ENCODE assay signal across 11 mouse cellular contexts in genomic region chr12:79695832-79696434, GRCm38 (mm10).
"Had no signal": no experiment of that assay in that cellular context is flagged by ENCODE, and none has a peak within 500 bp of the region (broad histone marks: within the 10 kb centered on the region; RNA-seq: fewer than 3 reads in every experiment).

No protein-coding gene starts in this region.

- H3K4me2 ChIP-seq: limb, embryonic 12.5 days; neural tube, embryonic 15.5 days had no signal

- DNase-seq: kidney, postnatal 25 days; lung, adult 18-20 months; midbrain, embryonic 14.5 days; right cerebral cortex, adult 18-20 months; right cerebral cortex, postnatal 25 days; thymus, postnatal 4 days had no signal

- H3K27me3 ChIP-seq: limb, embryonic 12.5 days; neural tube, embryonic 15.5 days had no signal

- H3K4me1 ChIP-seq: neural tube, embryonic 15.5 days had no signal

- H3K4me3 ChIP-seq: limb, embryonic 12.5 days; myocyte; neural tube, embryonic 15.5 days had no signal

- H3K9ac ChIP-seq: limb, embryonic 12.5 days; liver, embryonic 14.5 days; neural tube, embryonic 15.5 days had no signal

- H3K27ac ChIP-seq: limb, embryonic 12.5 days; liver, embryonic 14.5 days; neural tube, embryonic 15.5 days; stomach, postnatal 0 days had no signal

- H3K9me3 ChIP-seq: limb, embryonic 12.5 days; neural tube, embryonic 15.5 days had no signal

- H3K36me3 ChIP-seq: limb, embryonic 12.5 days; neural tube, embryonic 15.5 days had no signal
